Mouse (Mus musculus) cerebellum, adult 2 months (tissue): ENCODE measurements at regions not wholly inside any gene's neighbourhood (a gene's known extent, or its start where the extent isn't known, plus 50 kb on each side); places are given as distances from the start of the nearest gene placed in this dataset.

ENCODE experiments used
- CTCF ChIP-seq: fragments of 200-500 bp; IDR thresholded peaks from 2 replicates; pipeline ENCODE4 v1.5.1; 2011; ENCODE audit warnings: low read depth, mild to moderate bottlenecking, control low read depth, low read length, moderate library complexity, borderline replicate concordance; ENCODE audit not compliant: insufficient read depth
- POLR2A ChIP-seq: fragments of 200-500 bp; IDR thresholded peaks from 2 replicates; pipeline ENCODE4 v1.6.1; 2011; ENCODE audit warnings: low read length, control low read depth, borderline replicate concordance; ENCODE audit not compliant: insufficient read depth

- no peak for TF ChIP-seq CTCF
- no peak for TF ChIP-seq POLR2A
Measured at GRCm38 (mm10) chr13:101473349-101473748, 294.7 kb downstream of the Pik3r1 start.
